8 mouse cellular contexts compared by ENCODE assay signal in the genomic region with DNA sequence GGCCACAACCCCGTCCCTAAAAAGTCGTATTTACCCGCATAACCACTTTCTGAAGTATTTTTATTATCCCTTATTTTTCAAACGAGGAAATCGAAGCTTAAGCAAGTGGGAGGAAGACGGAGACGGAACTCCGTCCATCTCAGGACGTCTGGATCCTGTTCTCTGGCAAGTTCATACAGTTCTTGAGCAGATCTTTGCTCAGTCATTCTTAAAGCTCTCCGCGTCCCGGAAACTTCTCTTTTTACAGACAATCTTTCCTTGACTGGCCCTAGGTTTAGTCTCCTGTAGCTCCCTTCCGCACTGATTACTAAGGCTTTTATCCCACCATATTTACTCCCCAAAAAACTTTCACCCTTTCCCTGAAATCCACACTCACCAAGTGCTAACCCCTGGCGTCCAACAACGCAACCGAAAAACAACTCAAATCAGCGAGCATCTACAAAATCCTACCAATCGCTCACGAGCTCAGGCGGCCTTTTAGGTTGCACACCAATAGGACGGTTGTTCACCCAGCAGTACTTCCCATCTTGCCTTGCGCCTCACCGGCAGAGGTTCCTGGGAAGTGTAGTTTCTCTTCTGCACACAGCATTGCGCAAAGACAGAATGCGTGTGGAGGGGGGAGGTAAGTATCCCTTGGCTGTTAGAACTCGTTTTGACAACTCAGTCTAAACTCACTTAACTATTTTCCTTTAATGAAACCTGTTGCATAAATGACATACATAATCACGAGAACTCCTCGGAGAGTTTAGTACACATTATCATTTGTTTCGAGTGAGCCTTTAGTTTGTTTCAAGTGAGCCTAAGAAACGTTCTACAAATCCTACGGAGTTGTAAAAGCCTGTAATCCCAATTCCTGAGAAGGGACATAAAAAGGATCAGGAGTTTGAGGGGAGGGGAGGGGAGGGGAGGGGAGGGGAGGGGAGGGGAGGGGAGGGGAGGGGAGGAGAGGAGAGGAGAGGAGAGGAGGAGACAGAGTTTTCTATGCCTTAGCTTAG. TPM values are rescaled to one million over a fixed set of nuclear protein-coding genes. Genes with fewer than 3 reads are reported as not detected.
DNase-seq lines count a peak whose midpoint lies in the region; ATAC-seq lines count a peak whose summit lies in the region.

No protein-coding gene starts in this region.

- DNase-seq in B cell, adult 2 months = peak; percentile 77 to 81
- peak; percentile 98 for DNase-seq in brain, adult 2 months (ENCODE audit: low read depth, low spot score)
- peak; percentile 97 for DNase-seq in heart, embryonic 10.5 days (ENCODE audit: low spot score)
- peak; percentile 92 for DNase-seq in liver
- DNase-seq in spleen, postnatal 4 days (ENCODE audit: low spot score in 2 of 2) = peak; percentile 84 to 88

- peak; percentile 99 for ATAC-seq in erythroblast, adult 5-6 weeks (replicated peaks; ENCODE audit: low FRiP score, poor library complexity, severe bottlenecking)
- peak; percentile 99 for ATAC-seq in kidney, embryonic 15.5 days (replicated peaks; ENCODE audit: low FRiP score)
- peak; percentile 100 for ATAC-seq in monocyte, adult 5-6 weeks (replicated peaks; ENCODE audit: insufficient number of reproducible peaks, low FRiP score, low TSS enrichment, poor library complexity, severe bottlenecking)

- peaks cover 8% of the 10 kb centered on the region for H3K4me1 ChIP-seq in heart, embryonic 10.5 days
- peaks cover 12% of the 10 kb centered on the region for H3K4me1 ChIP-seq in kidney, embryonic 15.5 days

- H3K4me3 ChIP-seq in heart, embryonic 10.5 days = peak overlapping the region; percentile 70
- peak overlapping the region; percentile 55 for H3K4me3 ChIP-seq in kidney, embryonic 15.5 days (replicated peaks)

- peaks cover 14% of the 10 kb centered on the region for H3K36me3 ChIP-seq in heart, embryonic 10.5 days
- H3K36me3 ChIP-seq in kidney, embryonic 15.5 days = peaks cover 12% of the 10 kb centered on the region

- H3K27me3 ChIP-seq in heart, embryonic 10.5 days (ENCODE audit: insufficient read depth, poor library complexity, severe bottlenecking) = no peaks in the 10 kb centered on the region
- no peaks in the 10 kb centered on the region for H3K27me3 ChIP-seq in kidney, embryonic 15.5 days

- H3K27ac ChIP-seq in heart, embryonic 10.5 days = peak overlapping the region; percentile 89
- peak overlapping the region; percentile 89 for H3K27ac ChIP-seq in kidney, embryonic 15.5 days

- H3K9me3 ChIP-seq in heart, embryonic 10.5 days = no peaks in the 10 kb centered on the region
- H3K9me3 ChIP-seq in kidney, embryonic 15.5 days (replicated peaks) = no peaks in the 10 kb centered on the region

- under 1% methylated on average over 31 of the region's 31 CpGs for WGBS in heart, embryonic 10.5 days
- WGBS in kidney, embryonic 15.5 days = under 1% methylated on average over 31 of the region's 31 CpGs

- peak overlapping the region; percentile 52 for H3K9ac ChIP-seq in kidney, embryonic 15.5 days

- H3K4me2 ChIP-seq in kidney, embryonic 15.5 days = peak overlapping the region; percentile 61

RNA-seq across cellular contexts. Expression of gene Kdm5a, which starts 6.7 kb away (rescaled TPM):
- 29.2 and 34.5 TPM in 2 replicates for total RNA-seq in erythroblast, adult 5-6 weeks (2015; ENCODE audit: low replicate concordance)
- 130 and 136 TPM in 2 replicates for total RNA-seq in erythroblast, adult 5-6 weeks (2017; ENCODE audit: low replicate concordance)
- 36.9 and 38.9 TPM in 2 replicates for polyA plus RNA-seq in heart, embryonic 10.5 days (2016; fragmentation: Nextera tagmentation; extraction: Ambion mirVana)
- polyA plus RNA-seq in kidney, embryonic 15.5 days (2015; fragmentation: Nextera tagmentation; extraction: Ambion mirVana) = 47.6 and 50.3 TPM in 2 replicates
- total RNA-seq in monocyte, adult 5-6 weeks (2017) = 192 to 286 TPM (median 256 TPM) in 3 replicates

RNA-seq across cellular contexts. Expression of gene Ccdc77, which starts 6.9 kb away (rescaled TPM):
- 61.3 and 87.4 TPM in 2 replicates for total RNA-seq in erythroblast, adult 5-6 weeks (2015; ENCODE audit: low replicate concordance)
- total RNA-seq in erythroblast, adult 5-6 weeks (2017; ENCODE audit: low replicate concordance) = 173 and 201 TPM in 2 replicates
- polyA plus RNA-seq in heart, embryonic 10.5 days (2016; fragmentation: Nextera tagmentation; extraction: Ambion mirVana) = 23.0 and 24.7 TPM in 2 replicates
- 28.0 TPM in 2 replicates for polyA plus RNA-seq in kidney, embryonic 15.5 days (2015; fragmentation: Nextera tagmentation; extraction: Ambion mirVana)
- 8.9 to 17.4 TPM (median 11.2 TPM) in 3 replicates for total RNA-seq in monocyte, adult 5-6 weeks (2017)

Comparison
In these comparisons a context has a peak if more than half of its experiments do, and no peak if none do; other contexts are left out.
1. Peak in every context shown above with its lines: DNase-seq, ATAC-seq, H3K4me3 ChIP-seq and H3K27ac ChIP-seq.